Mouse (Mus musculus): ENCODE measurements around the gene Smagp. TPM values are rescaled to one million over a fixed set of nuclear protein-coding genes. Genes with fewer than 3 reads are reported as not detected.

The Smagp gene
- total RNA-seq, 2 experiments from 2014 or later: 14.8 to 17.1 TPM

DNA sequence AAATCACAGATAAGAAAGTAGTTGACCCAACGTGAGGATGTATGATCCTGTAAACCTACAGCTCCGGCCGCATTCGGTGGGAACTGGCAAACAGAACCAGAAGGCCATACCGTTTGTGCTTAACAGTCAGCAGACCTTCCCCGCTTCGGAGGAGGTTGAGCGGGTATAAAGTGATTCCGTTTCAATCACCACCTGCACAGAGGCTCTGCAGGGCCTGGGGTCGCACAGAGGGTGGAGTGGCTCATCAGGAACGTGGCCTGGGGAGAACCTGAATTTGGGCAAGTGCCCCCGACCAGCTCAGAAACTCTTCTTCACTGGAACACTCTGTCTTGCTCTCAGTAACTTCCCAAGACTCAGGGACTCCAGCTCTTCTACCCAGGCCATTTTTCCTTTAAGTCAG, 30.1 kb upstream of the Smagp start:
- intact Hi-C loops (cut with DNase I): no loop called here
- no peak for DNase-seq

- intact Hi-C loops (cut with DNase I): no loop called here
- peak; percentile 17 to 37 for DNase-seq
Measured at GRCm38 (mm10) chr15:100666219-100666696, 29.5 kb upstream of the Smagp start.

DNA sequence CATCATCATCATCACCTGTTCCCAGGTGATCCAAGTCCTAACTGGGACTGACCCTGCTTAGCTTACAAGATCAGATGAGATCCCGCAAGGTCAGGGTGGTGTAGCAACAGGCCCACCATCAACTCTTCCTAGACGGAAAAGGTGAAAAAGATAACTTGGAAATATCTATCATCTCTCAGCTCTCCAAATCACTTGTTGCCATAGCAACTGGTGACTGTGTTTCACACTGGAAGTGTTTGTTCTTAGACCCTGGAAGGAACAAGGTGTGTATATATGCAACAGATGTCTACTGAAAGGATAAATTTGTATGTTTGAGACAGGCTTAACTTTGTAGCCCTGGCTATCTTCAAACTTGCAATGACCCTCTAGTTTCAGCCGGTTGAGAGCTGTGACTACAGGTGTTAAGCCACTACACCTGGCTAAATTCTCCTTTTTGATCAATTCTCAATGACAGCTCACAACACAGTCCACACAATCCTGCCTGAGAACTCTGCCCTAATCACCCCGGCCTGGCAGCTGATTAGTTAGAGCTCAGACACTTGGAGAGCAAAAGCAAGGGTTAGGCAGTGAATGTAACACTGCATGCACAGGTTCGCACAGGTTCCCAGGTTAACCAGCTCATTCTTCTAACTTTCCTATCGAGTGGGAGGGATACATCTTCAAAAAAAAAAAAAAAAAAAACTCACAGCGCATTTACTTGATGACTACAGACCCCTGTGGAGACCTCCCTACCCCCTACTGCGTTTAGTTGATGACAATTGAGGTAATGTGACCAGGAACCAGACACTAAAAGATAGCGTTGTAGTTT, 28.9 kb upstream of the Smagp start:
- DNase-seq: no peak
- intact Hi-C loops (cut with DNase I): no loop called here

DNA sequence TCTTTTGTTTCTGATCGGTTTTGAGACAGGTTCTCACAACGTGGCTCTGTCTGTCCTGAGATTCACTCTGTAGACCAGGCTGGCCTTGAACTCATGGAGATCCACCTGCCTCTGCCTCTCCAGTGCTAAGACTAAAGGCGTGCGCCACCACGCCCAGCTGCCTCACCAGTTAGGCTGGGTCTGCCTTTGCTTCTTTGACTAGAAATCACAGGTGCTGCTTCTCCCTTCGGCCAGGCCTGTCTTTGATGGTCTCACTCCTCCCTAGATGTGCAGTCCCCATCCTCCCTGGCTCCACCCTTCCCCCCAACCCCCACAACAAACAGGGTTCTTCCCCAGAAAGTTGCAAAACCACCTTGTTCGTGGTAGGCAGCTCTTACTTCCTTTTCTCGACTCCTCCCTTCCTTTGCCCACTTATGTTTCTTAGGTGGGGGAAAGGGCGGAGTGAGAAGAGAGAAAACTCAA, 28.1 kb upstream of the Smagp start:
- no peak for DNase-seq
- intact Hi-C loops (cut with DNase I): no loop called here

GRCm38 (mm10) chr15:100660805-100661204, 24.1 kb upstream of the Smagp start:
- intact Hi-C loops (cut with DNase I): no loop called here

DNA sequence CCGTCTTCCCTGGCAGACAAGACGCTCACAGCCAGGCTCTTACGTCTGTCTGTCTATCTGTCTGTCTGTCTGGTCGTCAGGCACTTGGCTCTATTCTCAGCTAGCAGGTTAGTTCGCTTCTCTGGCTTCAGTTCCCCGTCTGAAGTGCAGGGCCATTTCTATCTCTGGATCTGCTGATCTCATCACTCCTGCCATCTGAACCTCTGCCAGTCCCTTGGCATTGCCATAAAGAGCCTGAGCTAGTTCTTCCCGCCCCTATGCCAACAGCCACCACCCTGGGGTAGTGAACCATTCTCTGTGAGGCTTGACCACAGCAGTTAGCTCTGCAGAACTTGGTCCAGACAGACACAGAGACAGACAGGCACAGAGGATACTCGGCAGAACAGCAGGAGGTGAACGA, 23.6 kb upstream of the Smagp start:
- no peak for DNase-seq
- intact Hi-C loops (cut with DNase I): no loop called here

More at GRCm38 (mm10) chr15:100660805-100661204, 24.1 kb upstream of the Smagp start:
- DNase-seq: no peak

DNA sequence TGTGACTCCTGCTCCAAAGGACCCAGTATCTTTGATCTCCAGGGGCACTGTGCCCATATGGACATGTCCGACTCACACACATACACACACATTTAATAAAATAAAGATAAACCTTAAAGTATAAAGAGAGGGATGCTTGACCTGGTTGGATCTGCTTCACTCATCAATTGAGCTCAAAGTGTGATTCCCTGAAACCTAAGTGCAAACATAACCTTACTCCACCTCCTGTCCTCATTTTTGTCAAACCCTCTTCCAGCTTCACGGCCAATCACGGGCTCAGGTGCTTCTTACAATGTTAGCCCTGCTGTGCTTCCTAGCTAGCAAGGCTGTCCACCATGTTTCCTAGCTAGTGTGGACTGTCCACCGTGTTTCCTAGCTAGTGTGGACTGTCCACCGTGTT, 18.5 kb upstream of the Smagp start:
- intact Hi-C loops (cut with DNase I): no loop called here
- no peak for DNase-seq

GRCm38 (mm10) chr15:100654271-100654670, 17.5 kb upstream of the Smagp start:
- intact Hi-C loops (cut with DNase I): no loop called here
- DNase-seq: no peak

- DNase-seq: no peak
- intact Hi-C loops (cut with DNase I): no loop called here
Measured at GRCm38 (mm10) chr15:100651610-100652009, 14.9 kb upstream of the Smagp start.

GRCm38 (mm10) chr15:100650111-100650510, 13.4 kb upstream of the Smagp start:
- DNase-seq: no peak
- intact Hi-C loops (cut with DNase I): no loop called here

DNA sequence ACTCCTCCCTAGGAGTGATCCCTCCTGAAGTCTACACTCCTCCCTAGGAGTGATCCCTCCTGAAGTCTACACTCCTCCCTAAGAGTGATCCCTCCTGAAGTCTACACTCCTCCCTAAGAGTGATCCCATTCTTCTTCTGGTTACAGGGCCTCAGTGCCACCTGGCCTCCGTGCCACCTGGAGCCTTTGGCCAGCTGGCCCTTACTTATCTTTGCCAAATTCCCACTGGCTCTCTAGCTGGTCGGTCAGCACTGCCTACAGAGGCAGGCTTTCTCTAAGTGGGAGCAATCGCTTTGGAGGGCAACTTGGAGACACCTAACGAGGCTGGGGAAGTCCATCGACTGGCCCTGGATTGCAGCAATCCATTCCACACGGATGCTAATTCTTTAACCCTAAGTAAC, 9.4 kb upstream of the Smagp start:
- intact Hi-C loops (cut with DNase I): no loop called here

GRCm38 (mm10) chr15:100642451-100642850, 5.7 kb upstream of the Smagp start:
- intact Hi-C loops (cut with DNase I): no loop called here
- DNase-seq: no peak

More for the DNA sequence above, 9.4 kb upstream of the Smagp start:
- no peak for DNase-seq

GRCm38 (mm10) chr15:100641226-100641810, 4.6 kb upstream of the Smagp start:
- intact Hi-C loops (cut with DNase I): no loop called here
- DNase-seq: no peak

GRCm38 (mm10) chr15:100639972-100640750, 3.4 kb upstream of the Smagp start:
- no peak for DNase-seq
- intact Hi-C loops (cut with DNase I): loop anchor here (5.0 kb wide), 1 partner anchor 42 kb away; no protein-coding TSS in a partner anchor

DNA sequence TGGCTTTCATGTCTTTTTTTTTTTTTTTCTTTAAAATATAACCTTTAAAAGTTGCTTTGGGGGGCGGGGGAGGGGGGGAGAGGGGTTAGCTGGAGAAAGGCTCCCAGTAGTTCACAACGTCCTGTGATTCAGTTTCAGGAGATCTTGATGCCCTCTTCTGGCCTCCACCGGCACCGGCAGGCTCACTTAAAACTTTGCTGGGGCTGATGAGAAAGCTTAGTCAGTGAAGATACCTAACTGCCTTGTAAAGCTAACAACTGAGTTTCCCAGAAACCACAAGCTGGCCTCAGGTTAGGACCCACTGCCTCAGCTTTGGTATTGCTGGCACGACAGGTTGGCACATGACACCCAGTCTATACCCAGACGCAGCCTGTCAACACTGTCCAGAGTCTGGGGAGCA, 921 bp upstream of the Smagp start:
- DNase-seq: peak; percentile 49 to 51
- intact Hi-C loops (cut with DNase I): loop anchor here (2.0 to 5.0 kb wide), 2 partner anchors 17 to 45 kb away; no protein-coding TSS in a partner anchor

- intact Hi-C loops (cut with DNase I): loop anchor here (2.0 to 5.0 kb wide), 2 partner anchors 15 to 46 kb away; no protein-coding TSS in a partner anchor
- no peak for DNase-seq
Measured at GRCm38 (mm10) chr15:100635851-100636645, 692 bp downstream of the Smagp start.

- DNase-seq: no peak
- intact Hi-C loops (cut with DNase I): loop anchor here (5.0 kb wide), 1 partner anchor 47 kb away; no protein-coding TSS in a partner anchor
Measured at GRCm38 (mm10) chr15:100635239-100635638, 1.5 kb downstream of the Smagp start.

GRCm38 (mm10) chr15:100633341-100633740, 3.4 kb downstream of the Smagp start:
- intact Hi-C loops (cut with DNase I): no loop called here
- DNase-seq: no peak

DNA sequence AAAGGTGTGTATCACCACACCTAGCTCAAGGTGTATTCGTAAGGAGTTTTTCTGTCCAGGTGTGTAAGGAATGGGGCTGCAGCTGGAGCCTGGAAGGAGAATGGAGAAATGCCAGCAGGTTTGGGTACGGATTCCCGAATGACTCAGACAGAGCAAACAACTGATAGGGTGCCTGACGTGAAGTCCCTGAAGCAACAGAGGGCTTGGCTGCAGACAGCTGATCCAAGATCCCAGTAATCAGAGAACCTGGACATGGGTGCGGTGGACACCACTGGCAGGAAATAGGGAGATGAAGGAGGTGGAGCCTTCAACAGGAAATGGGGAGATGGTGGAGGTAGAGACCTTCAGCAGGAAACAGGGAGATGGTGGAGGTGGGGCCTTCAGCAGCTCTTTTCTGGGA, 4.4 kb downstream of the Smagp start:
- DNase-seq: no peak
- intact Hi-C loops (cut with DNase I): no loop called here

All from heart, postnatal 14 days (tissue).